Mouse (Mus musculus) midbrain, embryonic 16.5 days (tissue): Measurements from ENCODE around the gene Slc38a1. TPM values are rescaled to one million over a fixed set of nuclear protein-coding genes. Genes with fewer than 3 reads are reported as not detected.
A peak's percentile ranks its signal among the peaks of the same experiment; 100 is the strongest.

Experiments used
- ATAC-seq: fragments of 200-750 bp; cut with Nextera tagmentation; 2 replicates; pipeline ENCODE4 v1.8.0; 2017; ENCODE audit warnings: moderate TSS enrichment
- H3K27ac ChIP-seq: fragments of 300-500 bp; sonication (generic); 2 replicates; pipeline ENCODE4 v1.5.1; 2014; ENCODE audit warnings: mild to moderate bottlenecking, low read length, mixed read lengths
- H3K27me3 ChIP-seq: fragments of 300-500 bp; sonication (generic); 2 replicates; pipeline ENCODE4 v1.6.1; 2014; ENCODE audit warnings: low read depth, low read length, mixed read lengths; ENCODE audit not compliant: control insufficient read depth, insufficient read depth
- H3K36me3 ChIP-seq: fragments of 300-500 bp; sonication (generic); 2 replicates; pipeline ENCODE4 v1.6.1; 2014; ENCODE audit warnings: mild to moderate bottlenecking, low read length, moderate library complexity, mixed read lengths; ENCODE audit not compliant: control insufficient read depth, insufficient read depth
- H3K4me1 ChIP-seq: fragments of 300-500 bp; sonication (generic); 2 replicates; pipeline ENCODE4 v1.6.1; 2014; ENCODE audit warnings: mild to moderate bottlenecking, low read length, mixed read lengths; ENCODE audit not compliant: control insufficient read depth, insufficient read depth
- H3K4me2 ChIP-seq: fragments of 300-500 bp; sonication (generic); 2 replicates; pipeline ENCODE4 v1.6.1; 2014; ENCODE audit warnings: mild to moderate bottlenecking, low read length, mixed read lengths
- H3K4me3 ChIP-seq: fragments of 300-500 bp; sonication (generic); 2 replicates; pipeline ENCODE4 v1.5.1; 2014; ENCODE audit warnings: low read depth, mild to moderate bottlenecking, low read length, moderate library complexity, mixed read lengths
- H3K9ac ChIP-seq: fragments of 300-500 bp; sonication (generic); 2 replicates; pipeline ENCODE4 v1.6.1; 2014; ENCODE audit warnings: low read depth, low read length, mixed read lengths
- H3K9me3 ChIP-seq: fragments of 300-500 bp; sonication (generic); replicated peaks from 2 replicates; pipeline ENCODE4 v1.6.1; 2014; ENCODE audit warnings: mild to moderate bottlenecking, low read length, mixed read lengths; ENCODE audit not compliant: control insufficient read depth, poor library complexity, severe bottlenecking
- WGBS: fragments of 180-500 bp; shearing (Covaris S2); extraction: QIAGEN DNeasy Blood & Tissue Kit; methylation state at CpG from one replicate; pipeline ENCODE4 v1.1.7; 2014; 5-methylcytosine and 5-hydroxymethylcytosine counted together
- polyA plus RNA-seq: library from polyadenylated mRNA; unstranded; fragments of >200 nt; fragmentation: Nextera tagmentation; extraction: Ambion mirVana; gene quantifications from 2 replicates; pipeline ENCODE4 v1.2.1, GENCODE M21; 2015

The Slc38a1 gene
- polyA plus RNA-seq, 1 experiment from 2014 or later: 120 TPM

DNA sequence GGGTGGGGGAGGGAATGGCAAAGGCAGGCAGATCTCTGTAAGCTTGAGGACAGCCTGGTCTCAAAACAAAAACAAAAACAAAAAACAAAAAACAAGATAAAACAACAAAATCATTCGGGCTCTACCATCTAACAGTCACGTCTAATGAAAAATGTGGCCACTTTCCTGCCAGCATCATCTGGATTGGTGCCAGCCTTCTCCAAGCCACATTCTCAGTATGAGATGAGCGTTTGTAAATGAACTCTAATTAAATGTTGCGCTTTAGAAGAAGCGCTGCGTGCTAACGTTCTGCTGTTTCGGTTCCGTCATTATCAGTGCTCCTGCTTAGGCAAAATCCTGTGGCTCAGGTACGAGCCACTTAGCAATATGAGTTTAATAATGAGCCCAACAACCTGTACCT, 9.8 kb upstream of the Slc38a1 start:
- Histone ChIP-seq H3K4me3 (no peak overlapping the region), H3K27me3 (no peaks in the 10 kb centered on the region), H3K36me3 (no peaks in the 10 kb centered on the region), H3K9ac (no peak overlapping the region), H3K4me2 (no peak overlapping the region), H3K27ac (no peak overlapping the region), H3K4me1 (no peaks in the 10 kb centered on the region), H3K9me3 (no peaks in the 10 kb centered on the region)
- 60% methylated on average over 10 of the region's 10 CpGs for WGBS
- no peak for ATAC-seq

DNA sequence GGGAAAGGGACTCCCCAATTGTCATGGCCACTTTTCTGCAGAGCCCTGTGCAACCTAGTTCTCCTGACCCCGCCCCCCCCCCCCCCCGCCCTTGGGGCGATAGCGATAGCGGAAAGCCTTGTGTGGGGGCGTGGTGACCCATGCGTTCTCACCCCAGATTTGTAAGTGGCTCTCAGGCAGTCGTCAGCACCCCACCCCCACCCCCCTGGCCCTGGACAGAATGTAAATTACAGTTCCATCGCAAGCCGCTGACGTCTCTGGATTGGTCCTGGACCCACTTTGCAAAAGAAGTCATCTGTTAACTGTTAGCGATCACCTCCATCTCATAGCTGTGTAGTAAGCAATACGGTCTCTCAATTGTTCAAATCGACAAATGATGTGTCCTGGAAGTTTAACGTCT, 4.7 kb upstream of the Slc38a1 start:
- Histone ChIP-seq H3K4me2 (peak overlapping the region; percentile 25), H3K36me3 (no peaks in the 10 kb centered on the region), H3K9me3 (no peaks in the 10 kb centered on the region), H3K4me3 (no peak overlapping the region), H3K27ac (no peak overlapping the region), H3K9ac (no peak overlapping the region), H3K4me1 (peaks cover 8% of the 10 kb centered on the region; the same call in 1 of the 2 replicates), H3K27me3 (no peaks in the 10 kb centered on the region)
- 52% methylated on average over 9 of the region's 15 CpGs for WGBS
- ATAC-seq: no peak

DNA sequence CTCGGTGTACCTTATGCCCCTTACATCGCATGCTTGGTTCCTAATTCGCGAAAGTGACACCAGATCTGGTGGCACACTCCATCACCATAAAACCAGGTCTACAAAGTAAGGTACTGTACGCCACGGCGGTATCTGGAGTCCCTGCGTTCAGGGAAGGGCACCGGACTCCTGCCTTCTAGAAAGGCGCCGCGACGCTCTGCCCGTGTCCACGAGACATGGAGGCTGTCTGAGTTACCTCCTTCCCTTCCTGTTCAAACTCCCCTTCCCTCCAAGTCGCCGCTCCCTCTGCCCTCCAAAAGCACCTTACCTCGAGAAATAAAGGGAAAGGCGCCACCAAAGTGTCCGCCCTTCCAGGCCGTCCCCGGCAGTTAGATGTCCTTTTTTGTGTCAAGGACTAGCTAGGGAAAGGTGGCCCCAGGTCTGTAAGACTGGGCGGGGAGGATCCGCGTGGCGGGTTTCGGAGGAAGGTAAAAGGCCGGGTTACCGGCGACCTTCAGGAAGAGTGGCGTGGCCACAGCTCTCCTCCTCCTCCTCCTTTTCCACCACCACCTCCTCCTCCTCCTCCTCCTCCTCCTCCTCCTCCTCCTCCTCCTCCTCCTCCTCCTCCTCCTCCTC, 785 bp downstream of the Slc38a1 start:
- H3K36me3 ChIP-seq: no peaks in the 10 kb centered on the region
- peak; percentile 20; the same call in 1 of the 2 replicates for ATAC-seq
- peak overlapping the region; percentile 100 for H3K27ac ChIP-seq
- H3K4me1 ChIP-seq: peaks cover 31% of the 10 kb centered on the region
- 0% methylated on average over 26 of the region's 31 CpGs for WGBS
- peak overlapping the region; percentile 90 for H3K4me3 ChIP-seq
- H3K27me3 ChIP-seq: no peaks in the 10 kb centered on the region
- H3K9ac ChIP-seq: peak overlapping the region; percentile 100
- no peaks in the 10 kb centered on the region for H3K9me3 ChIP-seq
- H3K4me2 ChIP-seq: peak overlapping the region; percentile 88

DNA sequence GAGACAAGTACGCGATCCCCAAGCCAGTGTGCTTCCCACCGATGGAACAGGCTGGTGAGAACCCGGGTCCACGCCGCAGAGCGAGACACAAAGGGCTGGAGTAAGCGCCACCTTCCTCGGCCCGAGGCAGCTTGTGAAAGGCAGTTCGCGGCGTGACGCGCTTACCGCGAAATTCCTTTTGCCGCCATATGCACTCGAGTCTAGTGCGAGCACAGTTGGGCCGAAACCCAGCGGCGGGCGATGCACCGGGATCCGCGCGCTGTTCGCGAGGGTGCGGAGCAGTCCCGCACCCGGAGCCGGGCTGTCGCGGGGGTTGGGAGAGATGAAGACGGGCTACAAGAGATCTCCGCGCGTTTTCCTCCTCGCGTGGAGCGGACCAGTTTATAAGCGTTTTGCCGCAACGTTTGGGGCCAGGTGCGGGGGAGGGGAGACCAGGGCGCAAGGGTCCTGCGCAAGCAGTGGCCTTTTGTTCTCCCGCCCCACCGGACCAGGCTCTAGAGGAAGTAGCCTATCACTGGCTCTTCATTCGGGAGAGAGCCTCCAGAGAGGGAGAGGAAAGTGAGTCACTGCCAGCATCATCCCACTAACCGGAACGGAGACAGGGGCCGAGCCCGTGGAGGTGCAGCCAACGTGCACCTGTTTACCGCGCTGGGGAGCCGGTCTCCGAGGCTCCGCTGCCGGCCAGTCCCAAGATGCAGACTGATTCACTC, 1.4 kb downstream of the Slc38a1 start:
- Histone ChIP-seq H3K27ac (peak overlapping the region; percentile 100), H3K9me3 (no peaks in the 10 kb centered on the region), H3K4me2 (peak overlapping the region; percentile 88), H3K27me3 (no peaks in the 10 kb centered on the region), H3K4me1 (peaks cover 31% of the 10 kb centered on the region), H3K4me3 (peak overlapping the region; percentile 90), H3K9ac (peak overlapping the region; percentile 100), H3K36me3 (no peaks in the 10 kb centered on the region)
- WGBS: under 1% methylated on average over 63 of the region's 63 CpGs
- ATAC-seq: peak; percentile 63

DNA sequence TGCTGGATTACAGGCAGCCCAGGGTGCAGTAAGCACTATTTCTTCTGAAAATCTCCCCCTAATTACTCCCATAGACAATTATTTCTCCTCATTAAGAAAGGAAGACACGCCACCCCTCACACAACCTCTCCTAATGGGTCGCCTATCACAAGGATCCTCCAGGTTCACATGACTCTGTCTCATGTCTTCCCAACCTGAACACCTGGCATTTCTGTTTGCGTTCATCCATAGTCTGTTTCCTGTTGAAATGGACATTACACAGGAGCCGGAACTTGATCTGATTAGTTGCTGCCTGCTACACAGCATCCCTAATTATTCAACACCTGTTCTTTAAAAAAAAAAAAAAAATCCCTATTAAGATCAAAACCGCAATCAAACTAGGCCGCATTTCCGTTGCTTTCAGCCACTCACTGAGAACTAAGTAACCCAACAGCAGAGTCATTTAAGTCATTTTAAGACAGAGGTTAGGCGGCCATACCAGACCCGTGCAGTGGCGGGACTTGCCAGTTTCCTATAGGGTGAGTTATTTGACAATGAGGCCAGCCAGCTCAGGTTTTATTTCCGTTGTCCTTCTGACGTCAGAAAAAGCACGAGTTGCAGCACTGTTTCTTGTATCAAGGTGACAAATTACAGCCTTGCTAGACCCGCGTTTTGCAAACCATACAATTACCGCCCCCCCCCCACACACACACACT, 2.3 kb downstream of the Slc38a1 start:
- ATAC-seq: no peak
- Histone ChIP-seq H3K36me3 (no peaks in the 10 kb centered on the region), H3K9ac (peak overlapping the region; percentile 100)

DNA sequence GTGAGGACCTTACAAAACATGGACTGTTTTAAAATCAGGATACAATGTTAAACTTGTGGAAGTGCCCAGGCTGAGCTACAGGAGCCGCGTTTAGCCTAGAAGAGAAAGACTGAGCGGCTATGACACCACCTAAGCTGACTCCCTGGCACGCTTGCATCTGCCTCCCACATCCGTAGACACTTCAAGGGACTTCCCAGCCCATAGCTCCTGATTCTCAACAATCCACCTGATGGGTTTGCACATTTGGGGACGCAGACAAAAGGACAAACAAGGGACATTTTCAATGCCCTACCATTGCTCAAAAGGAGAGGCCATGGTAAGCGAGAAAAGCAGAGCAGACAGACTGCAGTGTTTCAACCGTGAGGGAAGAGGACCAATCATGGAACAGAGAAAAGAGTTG, 3.1 kb downstream of the Slc38a1 start:
- 49% methylated on average over 8 of the region's 8 CpGs for WGBS
- Histone ChIP-seq H3K27me3 (no peaks in the 10 kb centered on the region), H3K4me1 (peaks cover 31% of the 10 kb centered on the region), H3K36me3 (no peaks in the 10 kb centered on the region), H3K9me3 (no peaks in the 10 kb centered on the region), H3K9ac (peak overlapping the region; percentile 100; the same call in 1 of the 2 replicates), H3K4me3 (peak overlapping the region; percentile 90), H3K4me2 (peak overlapping the region; percentile 88), H3K27ac (peak overlapping the region; percentile 100; the same call in 1 of the 2 replicates)
- ATAC-seq: no peak

More for the DNA sequence above, 2.3 kb downstream of the Slc38a1 start:
- Histone ChIP-seq H3K4me3 (peak overlapping the region; percentile 90), H3K4me2 (peak overlapping the region; percentile 88), H3K27ac (peak overlapping the region; percentile 100), H3K9me3 (no peaks in the 10 kb centered on the region), H3K4me1 (peaks cover 31% of the 10 kb centered on the region), H3K27me3 (no peaks in the 10 kb centered on the region)
- WGBS: 3% methylated on average over 16 of the region's 16 CpGs

DNA sequence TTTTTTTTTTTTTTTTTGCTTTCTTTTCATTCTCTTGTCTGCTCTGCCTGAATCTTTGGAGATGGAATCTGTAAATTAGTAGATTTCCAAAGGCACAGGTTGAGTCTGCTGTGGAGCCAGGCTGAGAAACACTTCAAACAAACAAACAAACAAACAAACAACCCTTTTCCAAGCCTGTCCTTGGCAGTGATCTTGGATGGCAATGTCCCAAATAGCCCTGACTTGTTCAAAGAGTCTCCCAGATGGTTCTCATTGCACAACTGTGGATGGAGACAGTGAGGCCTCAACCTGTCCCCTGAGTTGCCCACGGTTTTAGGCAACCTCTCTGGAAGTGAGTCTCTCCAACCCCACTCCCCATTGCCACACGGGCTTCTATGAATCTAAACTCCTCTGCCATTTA, 4.1 kb downstream of the Slc38a1 start:
- H3K27me3 ChIP-seq: no peaks in the 10 kb centered on the region
- H3K9ac ChIP-seq: no peak overlapping the region
- H3K4me3 ChIP-seq: no peak overlapping the region
- no peak for ATAC-seq
- H3K4me1 ChIP-seq: peaks cover 26% of the 10 kb centered on the region
- 87% methylated on average over 2 of the region's 2 CpGs for WGBS
- H3K4me2 ChIP-seq: peak overlapping the region; percentile 88
- no peak overlapping the region for H3K27ac ChIP-seq
- no peaks in the 10 kb centered on the region for H3K9me3 ChIP-seq
- H3K36me3 ChIP-seq: no peaks in the 10 kb centered on the region

DNA sequence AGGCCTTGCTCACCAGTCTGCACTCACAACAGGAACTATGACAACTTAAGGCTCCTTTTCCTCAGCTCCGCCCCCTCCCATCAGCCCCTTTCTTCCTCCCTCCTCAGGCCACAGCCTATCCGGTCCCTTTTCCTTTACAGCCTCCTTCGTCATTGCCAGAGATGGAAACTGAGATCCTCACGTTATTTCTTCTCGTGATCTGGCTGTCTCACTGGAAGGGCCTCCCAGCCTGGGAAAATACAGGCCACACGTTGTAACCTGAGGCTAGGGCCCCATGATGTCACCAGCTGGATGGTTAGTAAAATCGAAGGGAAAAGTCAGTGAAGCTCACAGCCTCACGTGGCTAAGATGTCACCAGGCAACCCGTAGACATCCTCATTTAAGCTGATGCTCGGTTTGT, 4.5 kb downstream of the Slc38a1 start:
- Histone ChIP-seq H3K9me3 (no peaks in the 10 kb centered on the region), H3K4me2 (no peak overlapping the region), H3K4me1 (peaks cover 24% of the 10 kb centered on the region), H3K9ac (no peak overlapping the region), H3K36me3 (no peaks in the 10 kb centered on the region), H3K4me3 (no peak overlapping the region), H3K27ac (no peak overlapping the region), H3K27me3 (no peaks in the 10 kb centered on the region)
- 75% methylated on average over 10 of the region's 10 CpGs for WGBS
- no peak for ATAC-seq
